Mouse (Mus musculus) embryonic facial prominence, embryonic 14.5 days (tissue): ENCODE results near the gene Rack1. TPM values are rescaled to one million over a fixed set of nuclear protein-coding genes. Genes with fewer than 3 reads are reported as not detected.

ENCODE experiments used
- ATAC-seq: fragments of 200-750 bp; cut with Nextera tagmentation; 2 replicates; pipeline ENCODE4 v1.8.0; 2017; ENCODE audit warnings: low read depth, moderate number of reproducible peaks, moderate TSS enrichment
- DNase-seq: peaks from one replicate; pipeline ENCODE4 v3.0.0-alpha.2; 2015; ENCODE audit warnings: low spot score
- H3K27ac ChIP-seq: fragments of 300-500 bp; sonication (generic); replicated peaks from 2 replicates; pipeline ENCODE4 v1.5.1; 2014; ENCODE audit warnings: low read depth, mild to moderate bottlenecking, low read length, moderate library complexity
- H3K27me3 ChIP-seq: fragments of 300-500 bp; sonication (generic); replicated peaks from 2 replicates; pipeline ENCODE4 v1.6.1; 2014; ENCODE audit warnings: low read length; ENCODE audit not compliant: control insufficient read depth, insufficient read depth
- H3K36me3 ChIP-seq: fragments of 300-500 bp; sonication (generic); 2 replicates; pipeline ENCODE4 v1.6.1; 2014; ENCODE audit warnings: low read length, mixed read lengths; ENCODE audit not compliant: control insufficient read depth, insufficient read depth
- H3K4me1 ChIP-seq: fragments of 300-500 bp; sonication (generic); 2 replicates; pipeline ENCODE4 v1.6.1; 2014; ENCODE audit warnings: antibody characterized with exemption, low read length; ENCODE audit not compliant: control insufficient read depth, insufficient read depth
- H3K4me2 ChIP-seq: fragments of 300-500 bp; sonication (generic); 2 replicates; pipeline ENCODE4 v1.6.1; 2014; ENCODE audit warnings: low read depth, mild to moderate bottlenecking, low read length, moderate library complexity, mixed read lengths
- H3K4me3 ChIP-seq: fragments of 300-500 bp; sonication (generic); 2 replicates; pipeline ENCODE4 v1.5.1; 2014; ENCODE audit warnings: low read depth, mild to moderate bottlenecking, low read length
- H3K9ac ChIP-seq: fragments of 300-500 bp; sonication (generic); 2 replicates; pipeline ENCODE4 v1.6.1; 2014; ENCODE audit warnings: low read depth, mild to moderate bottlenecking, low read length, moderate library complexity, mixed read lengths
- H3K9me3 ChIP-seq: fragments of 300-500 bp; sonication (generic); 2 replicates; pipeline ENCODE4 v1.6.1; 2016; ENCODE audit warnings: low read length; ENCODE audit not compliant: control insufficient read depth
- WGBS: fragments of 180-500 bp; shearing (Covaris S2); extraction: QIAGEN DNeasy Blood & Tissue Kit; methylation state at CpG from one replicate; pipeline ENCODE4 v1.1.7; 2014; 5-methylcytosine and 5-hydroxymethylcytosine counted together
- polyA plus RNA-seq: library from polyadenylated mRNA; unstranded; fragments of >200 nt; fragmentation: Nextera tagmentation; extraction: Ambion mirVana; gene quantifications from 2 replicates; pipeline ENCODE4 v1.2.1, GENCODE M21; 2014

The Rack1 gene
- polyA plus RNA-seq, 1 experiment from 2014 or later = 926 TPM

DNA sequence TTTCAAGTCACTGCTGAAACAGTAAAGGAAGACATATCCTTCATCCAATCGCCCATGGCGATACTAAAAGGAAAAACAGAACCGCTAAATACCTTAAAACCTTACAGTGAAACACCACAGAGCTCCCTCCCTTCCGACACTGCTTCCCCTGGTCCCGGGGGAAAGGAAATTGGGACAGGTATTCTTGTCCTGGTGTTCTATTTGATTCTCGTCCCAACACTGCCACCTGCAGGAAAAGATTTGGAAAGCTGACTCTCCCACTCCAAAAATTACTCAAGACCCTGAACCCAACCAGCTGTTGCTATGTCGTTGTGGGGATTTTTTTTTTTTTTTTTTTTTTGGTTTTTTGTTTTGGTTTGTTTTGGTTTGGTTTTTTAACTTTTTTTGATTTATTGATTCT lies 24.6 kb upstream of the Rack1 start:
- DNase-seq (peak; percentile 87), ATAC-seq (peak; percentile 53; the same call in 1 of the 2 replicates)
- no peak overlapping the region for H3K27ac ChIP-seq
- H3K4me2 ChIP-seq = peak overlapping the region; percentile 33
- H3K9me3 ChIP-seq = no peaks in the 10 kb centered on the region
- H3K9ac ChIP-seq = no peak overlapping the region
- H3K27me3 ChIP-seq = no peaks in the 10 kb centered on the region
- H3K36me3 ChIP-seq = no peaks in the 10 kb centered on the region
- H3K4me1 ChIP-seq = no peaks in the 10 kb centered on the region
- WGBS = 2% methylated on average over 7 of the region's 7 CpGs
- H3K4me3 ChIP-seq = no peak overlapping the region

DNA sequence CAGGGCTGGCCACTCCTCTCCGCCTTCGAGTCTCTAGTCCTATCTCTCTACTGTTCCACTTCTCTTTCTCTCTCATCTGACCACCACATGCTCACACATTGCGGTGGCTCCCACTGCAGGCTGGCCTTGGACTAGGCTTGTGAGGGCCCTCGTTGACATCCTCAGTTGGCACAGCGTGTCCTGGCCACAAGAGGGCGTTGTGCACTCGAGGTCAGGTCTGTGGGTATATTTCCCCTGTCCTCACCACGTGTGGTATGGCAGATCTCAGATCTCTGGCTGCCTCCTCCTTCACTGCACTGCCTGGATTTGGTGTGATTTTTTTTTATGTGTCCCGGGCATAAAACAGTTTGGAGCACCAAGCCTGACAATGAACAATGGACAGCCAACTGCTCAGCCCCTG lies 23.5 kb upstream of the Rack1 start:
- 48% methylated on average over 9 of the region's 9 CpGs for WGBS
- ATAC-seq (no peak), DNase-seq (no peak)
- H3K4me1 ChIP-seq = no peaks in the 10 kb centered on the region
- no peaks in the 10 kb centered on the region for H3K27me3 ChIP-seq
- H3K9ac ChIP-seq = no peak overlapping the region
- no peaks in the 10 kb centered on the region for H3K9me3 ChIP-seq
- no peak overlapping the region for H3K4me2 ChIP-seq
- no peak overlapping the region for H3K4me3 ChIP-seq
- H3K36me3 ChIP-seq = no peaks in the 10 kb centered on the region
- no peak overlapping the region for H3K27ac ChIP-seq

- no peaks in the 10 kb centered on the region for H3K4me1 ChIP-seq
- DNase-seq (no peak), ATAC-seq (no peak)
- no peak overlapping the region for H3K4me2 ChIP-seq
- H3K9me3 ChIP-seq = no peaks in the 10 kb centered on the region
- H3K27ac ChIP-seq = no peak overlapping the region
- H3K27me3 ChIP-seq = no peaks in the 10 kb centered on the region
- no peaks in the 10 kb centered on the region for H3K36me3 ChIP-seq
- no peak overlapping the region for H3K9ac ChIP-seq
- WGBS = 88% methylated on average over 9 of the region's 9 CpGs
- H3K4me3 ChIP-seq = no peak overlapping the region
Measured at GRCm38 (mm10) chr11:48777303-48777702, 22.8 kb upstream of the Rack1 start.

- no peaks in the 10 kb centered on the region for H3K9me3 ChIP-seq
- no peaks in the 10 kb centered on the region for H3K4me1 ChIP-seq
- H3K4me2 ChIP-seq = no peak overlapping the region
- no peaks in the 10 kb centered on the region for H3K27me3 ChIP-seq
- 37% methylated on average over 7 of the region's 7 CpGs for WGBS
- no peaks in the 10 kb centered on the region for H3K36me3 ChIP-seq
- H3K9ac ChIP-seq = no peak overlapping the region
- no peak overlapping the region for H3K27ac ChIP-seq
- DNase-seq (peak; percentile 29), ATAC-seq (no peak)
- H3K4me3 ChIP-seq = no peak overlapping the region
Measured at GRCm38 (mm10) chr11:48779450-48779849, 20.7 kb upstream of the Rack1 start.

DNA sequence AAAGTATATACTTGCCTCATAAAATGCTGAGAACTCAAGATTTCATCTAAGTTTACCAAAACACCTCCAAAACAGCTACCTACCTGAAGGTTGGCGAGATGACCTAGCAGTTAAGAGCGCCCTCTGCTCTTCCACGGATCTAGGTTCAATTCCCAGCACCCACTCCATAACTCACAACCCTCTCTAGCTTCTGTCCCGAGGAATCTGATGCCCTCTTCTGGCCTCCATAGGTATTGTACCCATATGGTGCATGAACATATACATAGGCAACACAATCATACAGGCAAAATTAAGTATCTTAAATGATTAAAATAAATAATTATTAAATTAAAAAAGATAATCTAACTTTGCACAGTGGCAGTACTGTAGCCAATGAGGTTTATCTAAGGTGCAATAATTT lies 17.9 kb upstream of the Rack1 start:
- Histone ChIP-seq H3K4me3 (no peak overlapping the region), H3K27me3 (no peaks in the 10 kb centered on the region), H3K4me1 (no peaks in the 10 kb centered on the region), H3K9ac (no peak overlapping the region), H3K4me2 (no peak overlapping the region), H3K27ac (no peak overlapping the region), H3K36me3 (no peaks in the 10 kb centered on the region), H3K9me3 (no peaks in the 10 kb centered on the region)
- ATAC-seq (no peak), DNase-seq (no peak)
- WGBS = 84% methylated on average over 4 of the region's 4 CpGs

GRCm38 (mm10) chr11:48787455-48788211 lies 12.5 kb upstream of the Rack1 start:
- Histone ChIP-seq H3K9me3 (no peaks in the 10 kb centered on the region), H3K27me3 (no peaks in the 10 kb centered on the region), H3K27ac (no peak overlapping the region), H3K4me3 (peak overlapping the region; percentile 42), H3K4me2 (peak overlapping the region; percentile 59), H3K9ac (no peak overlapping the region; the same call in 1 of the 2 replicates), H3K4me1 (peaks cover 3% of the 10 kb centered on the region; the same call in 1 of the 2 replicates), H3K36me3 (no peaks in the 10 kb centered on the region)
- WGBS = 45% methylated on average over 10 of the region's 10 CpGs
- DNase-seq (peak; percentile 72), ATAC-seq (0 out of 2 replicates have a peak, but pooled peaks have one; percentile 23)

GRCm38 (mm10) chr11:48788311-48789089 lies 11.6 kb upstream of the Rack1 start:
- no peaks in the 10 kb centered on the region for H3K36me3 ChIP-seq
- no peak overlapping the region for H3K27ac ChIP-seq
- H3K4me3 ChIP-seq = peak overlapping the region; percentile 42
- H3K4me1 ChIP-seq = peaks cover 3% of the 10 kb centered on the region; the same call in 1 of the 2 replicates
- H3K9ac ChIP-seq = peak overlapping the region; percentile 64
- H3K27me3 ChIP-seq = no peaks in the 10 kb centered on the region
- peak overlapping the region; percentile 59 for H3K4me2 ChIP-seq
- ATAC-seq = peak; percentile 60; the same call in 1 of the 2 replicates
- H3K9me3 ChIP-seq = no peaks in the 10 kb centered on the region
- 6% methylated on average over 16 of the region's 16 CpGs for WGBS
- peak; percentile 89 for DNase-seq

DNA sequence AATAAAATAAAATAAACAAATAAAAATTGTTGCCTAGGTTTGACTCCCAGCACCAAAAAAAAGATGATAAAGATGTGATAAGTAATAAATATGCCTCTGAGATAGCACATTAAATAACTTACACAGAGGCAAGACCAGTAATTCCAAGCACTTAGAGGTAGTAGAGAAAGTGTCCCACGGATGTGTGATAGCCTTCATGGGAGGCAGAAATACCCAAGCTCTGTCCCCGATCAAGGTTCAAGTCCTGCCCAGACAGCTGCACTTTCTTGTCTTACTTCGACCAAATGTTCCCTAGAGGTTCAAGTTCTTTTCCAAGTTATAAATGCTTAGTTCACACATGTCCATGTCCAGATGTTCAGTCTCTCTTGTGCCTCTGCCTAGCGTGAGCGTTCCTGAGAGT lies 10.9 kb upstream of the Rack1 start:
- Histone ChIP-seq H3K27ac (no peak overlapping the region), H3K4me1 (peaks cover 3% of the 10 kb centered on the region; the same call in 1 of the 2 replicates), H3K9ac (0 out of 2 replicates have a peak overlapping the region, but pooled peaks have one; percentile 64), H3K4me3 (no peak overlapping the region), H3K36me3 (no peaks in the 10 kb centered on the region), H3K9me3 (no peaks in the 10 kb centered on the region), H3K4me2 (peak overlapping the region; percentile 59; the same call in 1 of the 2 replicates), H3K27me3 (no peaks in the 10 kb centered on the region)
- 87% methylated on average over 5 of the region's 5 CpGs for WGBS
- DNase-seq = no peak
- ATAC-seq = no peak
